Mouse (Mus musculus) adrenal gland, adult 18-20 months (tissue): ENCODE measurements at regions not wholly inside any gene's neighbourhood (a gene's known extent, or its start where the extent isn't known, plus 50 kb on each side); places are given as distances from the start of the nearest gene placed in this dataset.

ENCODE experiments used
- DNase-seq, 2 experiments: peaks; one replicate each; pipeline ENCODE4 v3.0.0; 2021 to 2022; ENCODE audit warnings: low spot score in 2 of 2

DNA sequence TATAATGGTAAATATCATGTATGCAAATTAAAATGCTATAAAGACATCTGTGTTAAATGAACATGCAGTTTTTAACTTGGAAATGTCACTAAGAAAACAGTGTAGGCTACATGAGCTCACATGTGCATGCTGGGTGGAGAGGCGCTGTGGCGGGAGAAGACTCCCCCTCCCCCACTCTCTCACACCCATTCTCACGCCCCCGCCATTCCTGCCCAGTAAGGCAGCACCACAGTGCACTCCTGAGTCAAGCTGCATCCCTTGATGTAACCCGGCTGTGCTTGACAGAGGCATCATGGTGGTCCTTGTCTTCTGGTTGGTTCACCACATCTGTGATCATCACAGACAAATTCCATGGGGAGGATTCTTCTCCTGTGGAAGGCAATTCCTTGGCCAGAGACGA is 647.1 kb upstream of the Fam19a5 start:
- no peak for DNase-seq

DNA sequence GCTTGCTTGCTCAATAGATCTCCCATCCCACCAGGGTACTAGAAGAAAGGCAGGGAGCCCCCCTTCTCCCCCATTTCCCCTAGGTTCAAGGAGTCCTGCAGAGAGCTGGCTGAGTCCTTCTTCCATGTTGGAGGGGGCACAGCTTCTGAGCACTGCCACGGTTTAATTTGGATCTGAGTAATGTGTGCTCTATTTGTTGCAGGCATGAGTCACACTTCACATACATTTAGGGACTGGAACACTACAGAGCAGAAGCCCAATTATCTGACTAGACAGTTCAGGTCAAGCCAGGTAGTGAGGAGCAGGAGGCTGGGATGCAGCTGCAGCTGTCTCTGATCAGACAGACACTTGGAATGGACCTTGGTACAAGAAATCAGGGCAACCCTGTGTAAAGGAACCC is 644.1 kb upstream of the Fam19a5 start:
- DNase-seq = no peak

DNA sequence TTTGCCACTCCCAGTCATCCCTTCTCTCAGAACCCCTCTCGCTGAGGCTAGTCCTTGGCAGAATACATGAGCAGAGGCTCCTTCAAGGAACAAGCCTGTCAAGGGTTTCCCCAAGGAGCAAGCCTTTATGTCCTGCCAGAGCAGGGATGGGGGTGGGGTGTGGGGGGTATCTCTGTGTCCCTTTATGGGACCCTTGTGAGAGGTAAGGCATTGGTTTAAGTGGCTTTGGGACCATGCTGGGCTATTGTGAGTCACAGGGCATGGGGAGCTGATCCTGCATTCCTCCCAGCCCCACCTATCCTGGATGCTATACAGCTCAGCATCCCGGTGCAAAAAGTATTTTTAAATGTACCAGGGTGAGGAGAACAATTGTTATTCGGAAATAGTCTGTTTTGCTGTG is 641.1 kb upstream of the Fam19a5 start:
- DNase-seq = no peak

DNA sequence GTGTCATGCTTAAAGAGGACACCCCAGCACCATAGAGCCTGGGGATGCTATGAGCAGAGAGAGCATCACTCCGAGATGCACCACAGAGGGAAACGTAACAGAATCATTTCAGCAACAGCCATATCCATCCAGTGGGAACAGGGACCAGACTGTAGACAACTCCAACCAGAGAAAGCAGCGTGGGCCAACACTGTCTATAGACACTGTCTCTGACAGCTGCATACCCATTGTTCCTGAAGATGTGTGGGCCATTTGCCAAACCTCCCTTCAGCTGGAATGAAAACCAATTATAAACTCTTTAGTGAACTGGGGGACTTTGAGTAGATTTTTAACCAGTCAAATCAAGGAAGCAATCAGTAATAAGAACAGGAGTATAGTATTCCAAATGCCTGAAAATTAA is 630.8 kb upstream of the Fam19a5 start:
- no peak for DNase-seq

DNA sequence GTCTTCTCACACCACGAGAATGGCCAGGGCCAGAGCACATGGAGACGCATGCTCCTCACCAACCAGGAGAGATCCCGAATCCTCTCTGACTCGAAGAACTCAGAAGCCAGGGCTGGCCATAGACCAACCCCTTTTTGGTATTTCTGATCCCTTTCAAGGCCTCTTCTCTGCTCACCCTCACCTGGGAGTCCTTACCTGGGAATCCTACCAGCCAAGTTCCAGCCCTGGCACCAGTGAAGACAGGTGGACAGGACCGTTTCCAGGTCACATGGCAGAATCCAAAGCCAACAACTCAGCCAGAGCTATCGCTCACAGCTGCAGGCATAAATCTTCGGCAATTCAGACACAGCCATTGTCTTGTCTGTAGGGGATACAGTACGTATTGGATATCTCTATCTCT is 626.2 kb upstream of the Fam19a5 start:
- DNase-seq = no peak

DNA sequence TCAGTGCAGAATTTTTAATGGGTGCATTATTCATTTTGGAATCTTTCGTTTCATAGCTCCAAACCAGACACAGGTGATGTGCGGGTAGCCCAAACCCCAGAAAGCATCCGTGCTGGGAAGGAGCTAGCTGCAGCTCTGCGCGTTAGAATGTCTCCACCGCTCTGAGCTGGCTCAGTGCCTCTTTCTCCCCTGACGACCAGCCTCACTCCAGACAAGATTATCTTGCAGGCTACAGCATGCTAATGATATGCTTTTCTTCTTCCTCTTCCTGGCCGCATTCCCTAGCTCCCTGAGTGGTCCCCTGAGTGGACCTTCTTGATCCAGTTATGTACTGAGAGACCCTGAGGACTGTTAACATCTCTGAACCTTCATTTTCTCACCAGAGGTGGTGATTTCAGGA is 624.4 kb upstream of the Fam19a5 start:
- no peak for DNase-seq

DNA sequence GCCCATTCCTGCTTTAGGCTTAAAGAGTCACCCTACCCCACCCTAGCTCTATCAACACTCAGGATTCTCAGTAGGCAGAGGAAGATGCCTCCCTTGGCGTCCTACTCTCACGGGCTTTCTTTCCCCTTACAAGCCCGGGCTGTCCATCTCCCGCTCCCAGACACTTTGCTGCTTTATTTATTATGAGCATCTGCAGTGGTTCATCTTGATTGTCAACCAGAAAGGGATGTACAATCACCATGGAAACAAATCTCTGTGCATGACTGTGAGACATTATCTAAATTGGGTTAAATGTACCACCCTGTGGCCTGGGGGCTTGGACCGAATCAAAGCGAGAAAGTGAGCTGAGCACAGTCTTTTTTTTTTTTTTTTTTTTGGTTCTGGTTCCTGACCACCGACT is 623.9 kb upstream of the Fam19a5 start:
- no peak for DNase-seq

DNA sequence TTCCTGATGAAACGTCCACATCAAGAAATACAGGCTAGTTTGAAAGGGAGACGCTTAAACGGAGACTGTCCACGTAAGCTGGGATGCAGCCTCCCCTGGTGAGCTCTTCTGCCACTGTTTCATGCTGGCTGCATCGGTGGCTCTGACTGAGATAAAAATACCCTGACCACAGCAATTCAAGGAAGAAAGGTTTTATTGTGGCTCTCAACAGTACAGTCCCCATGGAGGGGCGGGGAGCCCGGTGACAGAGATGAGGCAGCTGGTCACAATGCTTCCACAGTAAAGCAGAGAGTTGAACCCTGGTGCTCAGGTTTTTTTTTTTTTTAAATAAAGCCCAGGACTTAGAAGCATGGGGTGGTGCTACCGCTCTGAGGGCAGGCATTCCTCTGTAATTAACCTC is 622.7 kb upstream of the Fam19a5 start:
- no peak for DNase-seq

DNA sequence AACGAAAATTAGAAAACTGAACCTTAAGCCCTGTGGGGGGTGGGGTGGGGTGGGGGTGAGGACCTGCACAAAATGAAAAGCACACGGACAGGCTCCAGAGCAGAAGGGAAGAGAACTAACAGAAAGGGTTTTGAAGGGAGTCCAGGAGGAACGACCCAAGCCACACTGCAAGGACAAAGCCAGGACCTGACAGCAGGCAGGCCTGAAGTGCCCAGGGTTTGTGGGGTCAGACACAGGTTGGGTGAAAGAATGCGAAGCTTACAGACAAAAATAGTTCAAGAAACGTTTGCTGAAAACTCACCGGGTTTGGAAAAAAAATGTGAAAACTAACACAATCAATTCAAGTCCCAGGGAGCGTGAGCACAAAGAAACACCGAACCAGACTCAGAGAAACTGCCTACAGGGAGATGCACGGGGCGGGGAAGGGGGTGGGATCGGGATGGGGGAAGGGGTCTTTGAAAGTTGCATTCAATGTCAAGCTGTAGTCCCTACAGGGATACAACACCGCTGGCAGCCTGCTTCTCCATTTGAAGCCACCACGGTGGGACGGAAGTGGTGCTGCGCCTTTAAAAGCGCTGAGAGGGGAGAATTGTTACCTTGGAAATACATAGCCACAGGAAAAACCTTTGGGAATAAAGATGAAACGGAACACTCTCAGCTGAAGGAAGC is 618.9 kb upstream of the Fam19a5 start:
- no peak for DNase-seq

DNA sequence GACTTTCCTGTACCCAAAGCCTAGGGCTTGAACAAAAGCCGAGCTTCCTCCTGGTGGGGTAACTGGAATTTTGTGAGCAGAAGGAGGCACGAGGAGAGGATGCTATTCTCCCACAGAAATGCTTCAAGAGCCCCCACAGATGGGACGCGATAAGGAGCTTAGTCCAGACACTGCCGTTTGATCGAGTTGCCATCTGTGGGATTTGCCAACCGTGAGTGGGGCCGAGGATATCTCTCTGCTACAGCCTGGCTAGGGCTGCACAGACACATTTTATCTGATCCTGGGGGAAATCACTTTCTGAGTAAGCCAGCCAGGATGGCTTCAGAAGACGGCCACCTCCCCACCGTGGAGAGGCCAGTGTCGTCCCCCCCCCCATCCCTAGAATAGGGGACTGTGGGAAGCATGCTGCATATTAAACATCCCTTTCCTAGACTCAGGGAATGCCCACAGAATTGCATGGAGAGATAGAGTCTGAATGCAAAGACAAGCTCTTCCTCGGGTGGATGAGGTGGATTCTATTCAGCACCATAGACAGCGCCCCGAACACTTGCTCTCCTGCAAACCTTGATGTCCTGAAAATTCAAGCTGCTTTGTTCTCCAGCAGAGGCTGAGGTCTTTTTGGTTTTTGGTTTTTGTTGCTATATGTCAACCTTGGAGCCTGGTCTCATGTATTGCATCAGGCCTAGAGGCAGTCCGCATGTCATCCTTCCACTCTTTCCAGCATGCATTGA is 611.6 kb upstream of the Fam19a5 start:
- no peak for DNase-seq

DNA sequence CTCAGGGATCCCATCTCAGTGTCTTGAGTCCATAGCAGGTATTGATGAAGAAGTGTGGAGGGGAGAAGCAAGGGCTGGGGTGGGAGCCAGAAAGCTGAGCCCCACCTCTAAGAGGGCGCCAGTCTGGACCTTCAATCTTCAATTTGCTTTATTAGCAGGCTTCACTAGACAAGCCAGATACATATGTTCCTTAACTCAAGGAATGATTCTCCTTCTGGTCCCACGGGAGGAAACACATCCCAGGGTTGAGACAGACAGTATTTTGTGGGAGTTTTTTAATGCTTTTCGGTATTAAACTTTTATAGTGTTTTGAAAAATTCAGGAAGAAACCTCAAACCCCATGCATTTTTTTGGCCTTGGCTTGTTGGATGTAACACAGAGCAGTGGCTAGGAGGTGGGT is 606.7 kb upstream of the Fam19a5 start:
- DNase-seq = no peak

DNA sequence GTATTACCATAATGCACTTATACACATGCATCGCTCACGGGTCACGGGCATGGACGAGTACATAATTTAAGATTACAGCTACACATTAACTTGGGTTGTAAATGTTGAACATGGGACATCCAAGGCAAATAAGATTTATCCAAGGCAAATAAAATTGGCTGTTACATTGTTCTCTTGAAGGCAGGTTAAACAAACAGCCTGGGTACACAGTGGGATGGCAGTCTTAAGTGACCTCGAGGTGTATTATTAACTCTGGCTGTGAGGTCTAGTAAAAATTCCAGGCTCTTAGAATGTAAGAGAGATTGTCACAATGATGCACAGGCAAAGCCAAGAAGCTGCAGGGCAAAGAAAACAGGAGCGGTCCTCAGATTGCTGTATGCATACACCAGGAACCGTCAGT is 599.6 kb upstream of the Fam19a5 start:
- DNase-seq = no peak

DNA sequence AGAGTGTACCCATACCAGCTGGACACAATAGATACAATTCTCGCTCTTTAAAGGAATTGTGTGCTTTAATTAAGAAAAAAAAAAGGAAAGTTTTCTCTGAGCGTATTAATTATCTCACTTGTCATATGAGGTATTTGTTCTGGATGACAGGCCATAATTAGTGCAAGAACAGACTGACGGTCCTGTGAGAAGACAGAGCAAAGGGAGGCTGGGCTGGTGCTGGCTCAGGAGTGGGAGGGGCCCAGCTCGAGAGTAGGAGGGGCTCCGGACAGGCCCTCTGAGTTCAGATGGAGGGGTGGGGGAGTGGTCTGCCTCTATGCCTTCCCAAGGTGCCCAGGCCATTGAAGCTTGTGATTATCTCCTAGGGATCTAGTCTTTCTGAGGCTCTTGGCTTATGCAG is 591.5 kb upstream of the Fam19a5 start:
- DNase-seq = no peak

DNA sequence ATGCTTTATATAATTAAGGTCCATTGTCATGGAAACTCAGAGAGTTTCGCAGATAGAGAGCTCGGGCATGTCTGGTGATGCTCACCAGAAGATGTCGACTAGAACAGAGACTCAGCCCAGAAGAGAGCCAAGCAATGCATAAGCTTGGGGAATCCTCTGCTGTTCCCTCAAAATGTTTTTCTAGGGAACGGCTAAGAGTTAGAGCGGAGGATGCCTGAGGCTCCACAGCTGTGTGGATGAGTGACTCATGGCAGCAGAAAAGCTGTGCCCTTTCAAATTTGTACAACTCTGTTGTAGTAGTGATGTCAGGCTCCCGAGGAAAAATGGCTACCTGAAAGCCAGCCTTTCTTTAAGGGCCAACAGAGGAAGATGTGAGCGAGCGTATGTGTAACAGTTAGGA is 586.2 kb upstream of the Fam19a5 start:
- no peak for DNase-seq

DNA sequence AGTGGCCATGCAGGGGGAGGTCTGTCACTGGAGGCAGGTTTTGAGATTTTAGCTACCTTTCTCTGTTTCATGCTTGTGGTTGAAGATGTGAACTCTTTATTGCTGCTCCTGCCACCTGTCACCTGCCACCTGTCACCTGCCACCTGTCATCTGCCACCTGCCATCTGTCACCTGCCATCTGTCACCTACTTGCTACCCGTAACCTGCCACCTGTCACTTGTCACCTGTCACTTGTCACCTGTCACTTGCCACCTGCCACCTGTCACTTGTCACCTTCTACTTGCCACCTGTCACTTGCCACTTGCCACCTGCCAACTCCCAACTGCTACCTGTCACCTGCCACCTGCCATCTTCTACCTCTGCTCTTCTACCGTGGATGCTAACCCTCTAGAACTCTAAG is 581.2 kb upstream of the Fam19a5 start:
- no peak for DNase-seq

DNA sequence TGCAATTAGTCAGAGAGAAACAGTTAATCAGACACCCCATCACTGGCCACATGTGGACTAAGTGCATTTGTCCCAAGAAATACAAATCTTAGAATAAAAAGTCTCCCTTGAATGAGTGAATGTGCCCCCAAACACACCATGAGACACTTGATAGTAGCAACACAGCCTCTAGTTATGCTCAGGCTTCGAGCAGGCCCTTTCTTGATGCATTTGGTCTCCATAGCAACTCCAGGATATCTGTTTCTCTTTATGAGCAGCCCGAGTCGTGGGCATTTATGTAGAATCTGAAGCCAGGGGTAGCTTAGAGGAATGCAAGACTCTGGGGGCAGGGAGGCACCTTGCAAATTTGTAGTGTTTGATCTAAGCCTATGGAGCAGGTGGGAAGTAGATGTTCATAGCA is 580.6 kb upstream of the Fam19a5 start:
- DNase-seq = no peak

DNA sequence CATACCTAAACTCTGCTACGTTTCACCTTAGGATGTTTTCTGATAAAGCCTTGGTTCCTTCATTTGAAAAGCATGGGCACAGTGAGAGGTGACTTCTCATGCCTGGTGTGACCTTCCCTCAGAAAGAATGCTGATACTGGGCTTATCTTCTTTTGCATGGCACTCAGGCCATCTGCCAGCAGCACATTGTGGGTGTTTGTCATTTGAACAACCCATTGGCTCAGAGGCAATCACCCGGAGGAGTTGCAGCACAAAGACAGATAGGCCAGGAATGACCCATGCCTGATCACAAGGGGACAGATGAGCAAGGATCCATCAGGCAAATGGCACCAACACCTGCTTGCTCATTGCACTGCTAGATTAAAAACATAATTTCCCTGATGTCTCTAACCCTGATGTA is 572.7 kb upstream of the Fam19a5 start:
- no peak for DNase-seq

DNA sequence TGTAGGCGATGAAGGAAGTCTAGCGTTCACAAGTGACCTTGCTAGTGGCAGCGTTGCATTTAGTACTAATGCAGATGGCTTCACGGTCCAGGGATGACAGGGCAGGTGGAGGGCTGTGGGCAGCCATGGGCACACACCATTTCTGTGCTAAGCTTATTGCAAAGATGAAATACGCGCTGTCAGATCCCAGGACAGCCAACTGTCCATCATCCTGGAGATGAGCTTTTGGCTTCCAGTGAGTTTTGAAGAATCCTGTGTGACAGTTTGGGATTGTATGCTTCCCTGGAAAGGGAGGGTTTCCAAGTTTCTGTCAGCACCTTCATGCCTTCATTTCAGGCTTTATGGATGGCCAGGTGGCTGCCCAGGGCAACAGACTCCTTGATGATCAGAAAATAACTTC is 547.9 kb upstream of the Fam19a5 start:
- DNase-seq = no peak

DNA sequence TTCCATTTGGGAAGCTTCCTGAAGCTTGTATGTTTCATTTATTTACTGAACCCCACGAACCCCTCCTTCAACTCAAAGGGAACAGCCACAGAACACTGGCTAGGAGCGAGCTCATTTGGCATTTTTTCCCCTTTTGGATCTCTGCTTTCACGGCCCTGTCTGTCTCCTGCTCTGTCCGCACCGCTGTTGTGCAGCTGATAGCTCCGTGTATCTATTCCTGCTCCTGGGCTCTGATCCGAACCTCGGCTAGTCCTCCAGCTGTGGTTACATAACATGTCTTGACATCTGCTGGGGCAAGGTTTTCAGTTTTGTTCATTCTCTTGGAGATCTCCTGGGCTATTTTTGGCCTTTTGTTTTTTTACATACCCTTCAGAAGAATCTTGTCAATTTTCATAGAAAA is 525.1 kb upstream of the Fam19a5 start:
- no peak for DNase-seq

DNA sequence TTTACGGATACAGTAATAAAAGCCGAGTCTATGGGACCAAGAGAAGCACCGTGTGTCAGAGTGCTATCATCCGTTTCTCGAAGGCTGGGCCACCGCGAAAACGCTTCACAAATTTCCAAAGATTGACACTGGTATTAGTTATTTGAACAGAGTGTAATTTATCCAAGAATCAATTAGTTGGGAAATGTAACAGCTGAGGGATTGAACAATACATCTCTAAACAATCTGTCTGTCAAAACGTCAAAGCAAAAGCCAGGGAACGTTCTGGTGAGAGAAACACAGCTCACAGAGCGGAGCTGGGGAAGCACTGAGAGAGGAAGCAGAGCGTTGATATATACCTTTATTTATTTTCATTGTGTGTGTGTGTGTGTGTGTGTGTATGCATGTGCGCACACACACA is 498.1 kb upstream of the Fam19a5 start:
- no peak for DNase-seq

DNA sequence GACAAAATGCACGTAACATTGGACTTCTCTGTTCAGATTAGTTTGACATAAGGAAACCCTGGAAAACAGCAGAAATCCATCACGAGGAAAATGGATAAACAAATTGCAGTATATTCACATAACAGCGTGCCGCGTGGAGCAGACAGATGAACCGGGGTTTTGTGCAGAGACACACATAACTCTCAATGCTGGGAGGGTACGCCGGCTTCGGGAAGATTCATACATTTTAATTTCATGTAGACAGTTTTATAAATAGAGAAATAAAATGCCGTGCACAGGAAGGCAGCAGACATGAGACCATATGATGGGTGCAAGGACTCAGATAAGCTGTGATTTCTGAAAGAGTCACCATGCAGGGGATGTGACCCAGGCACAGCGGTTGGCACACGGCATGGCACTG is 489.9 kb upstream of the Fam19a5 start:
- DNase-seq = no peak

DNA sequence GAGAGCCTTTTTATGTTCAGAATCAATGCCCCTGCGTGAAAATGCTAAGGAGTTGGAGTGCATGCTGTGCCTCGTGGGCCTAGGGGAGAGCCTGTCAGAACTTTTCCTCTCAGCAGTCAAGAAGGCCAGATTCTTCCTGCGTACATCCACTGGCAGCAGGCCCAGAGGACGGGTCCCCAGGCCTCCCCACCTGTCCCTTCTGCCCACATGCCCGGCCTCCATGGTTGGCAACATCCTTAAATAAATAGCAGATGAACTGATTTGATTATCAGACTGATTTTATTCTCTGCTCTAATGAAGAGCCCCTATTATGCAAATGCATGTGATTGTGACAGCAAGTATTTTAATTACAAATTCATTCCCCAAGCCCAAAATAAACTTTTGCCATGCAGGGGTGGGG is 479.2 kb upstream of the Fam19a5 start:
- no peak for DNase-seq

DNA sequence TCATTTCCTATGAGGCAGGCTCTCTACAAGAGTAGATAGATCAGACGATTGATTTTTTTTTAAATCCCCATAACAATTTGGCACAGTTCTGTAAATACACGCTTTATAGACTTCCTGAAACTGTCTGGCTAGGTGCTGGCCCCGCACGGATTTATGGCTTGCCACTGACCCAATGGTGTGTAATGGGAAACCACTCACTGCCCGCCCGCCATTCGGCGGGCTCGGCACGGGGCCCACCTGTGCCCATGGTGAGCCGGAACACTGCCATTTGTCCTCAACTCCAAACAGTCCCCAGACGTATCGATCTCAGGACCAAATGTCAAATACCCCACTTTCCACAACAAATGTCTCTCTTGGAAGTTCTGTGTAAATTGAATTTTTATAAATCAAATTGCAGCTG is 475.8 kb upstream of the Fam19a5 start:
- DNase-seq = no peak
